Mouse (Mus musculus): ENCODE data around the gene Sh3bgrl.
"Not testable (repeated sequence)": the region's sequence is repeated elsewhere in the genome, so short reads cannot be mapped to it uniquely, and the experiment has no call there.

Sh3bgrl gene

GRCm38 (mm10) chrX:109095245-109096242 lies at the start of gene Sh3bgrl:
Gene Sh3bgrl (plus strand): TSS chrX:109095365.
- peak; percentile 16 for DNase-seq (ENCODE audit: low spot score)

- no peak for DNase-seq (ENCODE audit: low spot score)
These were observed 47.4 kb upstream of the Sh3bgrl start for GRCm38 (mm10) chrX:109047773-109048172.

GRCm38 (mm10) chrX:109071719-109072118 lies 23.4 kb upstream of the Sh3bgrl start:
- no peak for DNase-seq (ENCODE audit: low spot score)

GRCm38 (mm10) chrX:109075716-109076115 lies 19.4 kb upstream of the Sh3bgrl start:
- DNase-seq (ENCODE audit: low spot score): no peak

GRCm38 (mm10) chrX:109076355-109076754 lies 18.8 kb upstream of the Sh3bgrl start:
- no peak for DNase-seq (ENCODE audit: low spot score)

- DNase-seq (ENCODE audit: low spot score): not testable (repeated sequence)
These were observed 15.8 kb upstream of the Sh3bgrl start for GRCm38 (mm10) chrX:109079354-109079753.

GRCm38 (mm10) chrX:109087073-109087472 lies 8.1 kb upstream of the Sh3bgrl start:
- DNase-seq (ENCODE audit: low spot score): no peak

- DNase-seq (ENCODE audit: low spot score): no peak
These were observed 365 bp upstream of the Sh3bgrl start for GRCm38 (mm10) chrX:109094800-109095199.

GRCm38 (mm10) chrX:109098511-109098910 lies 3.3 kb downstream of the Sh3bgrl start:
- no peak for DNase-seq (ENCODE audit: low spot score)

GRCm38 (mm10) chrX:109100441-109100840 lies 5.3 kb downstream of the Sh3bgrl start:
- DNase-seq (ENCODE audit: low spot score): no peak

GRCm38 (mm10) chrX:109108117-109108805 lies 13.1 kb downstream of the Sh3bgrl start:
- DNase-seq (ENCODE audit: low spot score): no peak

GRCm38 (mm10) chrX:109112885-109113284 lies 17.7 kb downstream of the Sh3bgrl start:
- DNase-seq (ENCODE audit: low spot score): no peak

GRCm38 (mm10) chrX:109113401-109114280 lies 18.5 kb downstream of the Sh3bgrl start:
- DNase-seq (ENCODE audit: low spot score): no peak

GRCm38 (mm10) chrX:109119829-109120826 lies 25.0 kb downstream of the Sh3bgrl start:
- DNase-seq (ENCODE audit: low spot score): no peak

GRCm38 (mm10) chrX:109121161-109121560 lies 26.0 kb downstream of the Sh3bgrl start:
- DNase-seq (ENCODE audit: low spot score): no peak

GRCm38 (mm10) chrX:109122670-109123069 lies 27.5 kb downstream of the Sh3bgrl start:
- DNase-seq (ENCODE audit: low spot score): no peak

- DNase-seq (ENCODE audit: low spot score): no peak
These were observed 28.6 kb downstream of the Sh3bgrl start for GRCm38 (mm10) chrX:109123762-109124161.

GRCm38 (mm10) chrX:109126847-109127246 lies 31.7 kb downstream of the Sh3bgrl start:
- DNase-seq (ENCODE audit: low spot score): no peak

- DNase-seq (ENCODE audit: low spot score): no peak
These were observed 32.5 kb downstream of the Sh3bgrl start for GRCm38 (mm10) chrX:109127551-109128088.

- no peak for DNase-seq (ENCODE audit: low spot score)
These were observed 34.9 kb downstream of the Sh3bgrl start for GRCm38 (mm10) chrX:109130066-109130465.
